Mouse (Mus musculus) mesoderm, embryonic 11.5 days (tissue): ENCODE measurements around the gene Plcd3.

Experiments
- DNase-seq: peaks from one replicate; pipeline ENCODE4 v3.0.0-alpha.2; 2012; ENCODE audit warnings: low read depth, low spot score

Gene Plcd3

GRCm38 (mm10) chr11:103101481-103101865, at the start of gene Plcd3, which contains the start of gene Acbd4:
TSS of gene Plcd3 (minus strand) at chr11:103101658.
TSS of gene Acbd4 (plus strand) at chr11:103101682.
- DNase-seq = peak; percentile 66

- no peak for DNase-seq
Measured at GRCm38 (mm10) chr11:103149771-103150170, 48.3 kb upstream of the Plcd3 start.

GRCm38 (mm10) chr11:103147766-103148165, 46.3 kb upstream of the Plcd3 start:
- no peak for DNase-seq

GRCm38 (mm10) chr11:103146386-103146785, 44.9 kb upstream of the Plcd3 start:
- no peak for DNase-seq

GRCm38 (mm10) chr11:103144309-103145285, 43.1 kb upstream of the Plcd3 start:
- no peak for DNase-seq

GRCm38 (mm10) chr11:103142441-103143182, 41.2 kb upstream of the Plcd3 start:
- peak; percentile 56 for DNase-seq

- no peak for DNase-seq
Measured at GRCm38 (mm10) chr11:103141944-103142255, 40.4 kb upstream of the Plcd3 start.

GRCm38 (mm10) chr11:103141101-103141943, 39.9 kb upstream of the Plcd3 start:
- no peak for DNase-seq

GRCm38 (mm10) chr11:103140763-103141100, 39.3 kb upstream of the Plcd3 start:
- no peak for DNase-seq

GRCm38 (mm10) chr11:103139951-103140762, 38.7 kb upstream of the Plcd3 start:
- no peak for DNase-seq

GRCm38 (mm10) chr11:103136039-103136577, 34.6 kb upstream of the Plcd3 start:
- no peak for DNase-seq

- no peak for DNase-seq
Measured at GRCm38 (mm10) chr11:103134221-103134620, 32.8 kb upstream of the Plcd3 start.

- DNase-seq = no peak
Measured at GRCm38 (mm10) chr11:103133456-103134185, 32.2 kb upstream of the Plcd3 start.

- DNase-seq = peak; percentile 100
Measured at GRCm38 (mm10) chr11:103132576-103133455, 31.4 kb upstream of the Plcd3 start.

- DNase-seq = peak; percentile 47
Measured at GRCm38 (mm10) chr11:103131701-103132575, 30.5 kb upstream of the Plcd3 start, which contains the start of gene Hexim2. TSS of gene Hexim2 (plus strand) at chr11:103132429.

- DNase-seq = no peak
Measured at GRCm38 (mm10) chr11:103120315-103120714, 18.9 kb upstream of the Plcd3 start.

GRCm38 (mm10) chr11:103119609-103120008, 18.2 kb upstream of the Plcd3 start:
- DNase-seq = no peak

- no peak for DNase-seq
Measured at GRCm38 (mm10) chr11:103118866-103119265, 17.4 kb upstream of the Plcd3 start.
